Mouse (Mus musculus): Measurements from ENCODE around the gene Ace2. TPM values are rescaled to one million over a fixed set of nuclear protein-coding genes. Genes with fewer than 3 reads are reported as not detected.

Gene Ace2
- polyA plus RNA-seq, 1 experiment from 2014 or later: 0.08 TPM

- H3K36me3 ChIP-seq (ENCODE audit: control insufficient read depth, insufficient read depth, low read length): no peaks in the 10 kb centered on the region
- no peak for DNase-seq
Observed at GRCm38 (mm10) chrX:164200547-164200946, 61.4 kb downstream of the Ace2 start.

GRCm38 (mm10) chrX:164221989-164222388, 82.9 kb downstream of the Ace2 start:
- Histone ChIP-seq H3K4me3 (replicated peaks; ENCODE audit: low read depth, low read length) (no peak overlapping the region), H3K4me1 (ENCODE audit: control insufficient read depth, insufficient read depth, low read length) (no peaks in the 10 kb centered on the region), H3K9me3 (ENCODE audit: control insufficient read depth, low read length) (no peaks in the 10 kb centered on the region), H3K27me3 (ENCODE audit: control insufficient read depth, insufficient read depth, low read length) (no peaks in the 10 kb centered on the region), H3K4me2 (ENCODE audit: low read length) (no peak overlapping the region), H3K36me3 (ENCODE audit: control insufficient read depth, insufficient read depth, low read length) (no peaks in the 10 kb centered on the region), H3K9ac (replicated peaks; ENCODE audit: low read length) (no peak overlapping the region), H3K27ac (replicated peaks; ENCODE audit: low read depth, low read length) (no peak overlapping the region)
- WGBS: 69% methylated on average over 2 of the region's 2 CpGs
- ATAC-seq (ENCODE audit: low FRiP score, low TSS enrichment) (no peak), DNase-seq (no peak)

More at GRCm38 (mm10) chrX:164200547-164200946, 61.4 kb downstream of the Ace2 start:
- no peaks in the 10 kb centered on the region for H3K9me3 ChIP-seq (ENCODE audit: control insufficient read depth, low read length)
- 80% methylated on average over 5 of the region's 5 CpGs for WGBS
- H3K27me3 ChIP-seq (ENCODE audit: control insufficient read depth, insufficient read depth, low read length): no peaks in the 10 kb centered on the region
- no peak overlapping the region for H3K9ac ChIP-seq (replicated peaks; ENCODE audit: low read length)
- no peak for ATAC-seq (ENCODE audit: low FRiP score, low TSS enrichment)
- H3K4me3 ChIP-seq (replicated peaks; ENCODE audit: low read depth, low read length): no peak overlapping the region
- H3K4me1 ChIP-seq (ENCODE audit: control insufficient read depth, insufficient read depth, low read length): no peaks in the 10 kb centered on the region
- H3K27ac ChIP-seq (replicated peaks; ENCODE audit: low read depth, low read length): no peak overlapping the region
- no peak overlapping the region for H3K4me2 ChIP-seq (ENCODE audit: low read length)

DNA sequence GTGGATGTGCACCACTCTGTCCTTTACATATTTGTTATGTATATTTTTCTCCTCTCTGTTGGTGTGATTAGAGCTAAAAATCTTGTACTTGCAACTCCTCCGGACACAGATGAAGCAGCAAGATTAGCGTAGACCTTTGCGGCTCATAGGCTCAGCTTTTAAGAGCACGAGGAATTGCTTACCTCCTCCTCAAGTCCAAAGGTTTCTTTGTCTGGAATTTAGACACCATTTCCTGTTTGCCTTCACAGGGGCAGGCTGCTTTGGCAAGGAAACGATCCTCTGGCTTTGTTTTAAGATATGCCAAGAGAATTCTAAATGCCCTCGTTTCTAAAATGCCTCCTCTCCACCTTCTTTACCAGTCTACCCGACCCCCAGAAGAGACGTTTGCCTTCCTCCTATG, 94.2 kb downstream of the Ace2 start:
- no peaks in the 10 kb centered on the region for H3K9me3 ChIP-seq (ENCODE audit: control insufficient read depth, low read length)
- ATAC-seq (ENCODE audit: low FRiP score, low TSS enrichment) (no peak), DNase-seq (no peak)
- H3K4me2 ChIP-seq (ENCODE audit: low read length): no peak overlapping the region
- no peaks in the 10 kb centered on the region for H3K4me1 ChIP-seq (ENCODE audit: control insufficient read depth, insufficient read depth, low read length)
- no peak overlapping the region for H3K27ac ChIP-seq (replicated peaks; ENCODE audit: low read depth, low read length)
- H3K4me3 ChIP-seq (replicated peaks; ENCODE audit: low read depth, low read length): no peak overlapping the region
- no peaks in the 10 kb centered on the region for H3K36me3 ChIP-seq (ENCODE audit: control insufficient read depth, insufficient read depth, low read length)
- WGBS: 72% methylated on average over 8 of the region's 8 CpGs
- no peaks in the 10 kb centered on the region for H3K27me3 ChIP-seq (ENCODE audit: control insufficient read depth, insufficient read depth, low read length)
- H3K9ac ChIP-seq (replicated peaks; ENCODE audit: low read length): no peak overlapping the region

Other genes with a start within 250 kb of the Ace2 start
- 105 and 107 TPM in 2 replicates for gene Ap1s2, start 230.3 kb upstream of the Ace2 start, polyA plus RNA-seq (2014; fragmentation: Nextera tagmentation; extraction: Ambion mirVana)
- gene Zrsr2, start 180.7 kb upstream of the Ace2 start, polyA plus RNA-seq (2014; fragmentation: Nextera tagmentation; extraction: Ambion mirVana): 45.8 and 52.2 TPM in 2 replicates
- 0.08 and 0.26 TPM in 2 replicates for gene Car5b, start 111.3 kb upstream of the Ace2 start, polyA plus RNA-seq (2014; fragmentation: Nextera tagmentation; extraction: Ambion mirVana)
- gene Siah1b, start 62.8 kb upstream of the Ace2 start, polyA plus RNA-seq (2014; fragmentation: Nextera tagmentation; extraction: Ambion mirVana): 21.8 and 21.9 TPM in 2 replicates
- gene Cltrn, start 50.5 kb upstream of the Ace2 start, polyA plus RNA-seq (2014; fragmentation: Nextera tagmentation; extraction: Ambion mirVana): not detected in 2 replicates
- 0.51 TPM in 1 of 2 replicates, not detected in the other for gene Bmx, start 118.9 kb downstream of the Ace2 start, polyA plus RNA-seq (2014; fragmentation: Nextera tagmentation; extraction: Ambion mirVana)
- gene Pir, start 130.0 kb downstream of the Ace2 start, polyA plus RNA-seq (2014; fragmentation: Nextera tagmentation; extraction: Ambion mirVana): 2.3 and 2.6 TPM in 2 replicates
- gene Vegfd, start 234.0 kb downstream of the Ace2 start, polyA plus RNA-seq (2014; fragmentation: Nextera tagmentation; extraction: Ambion mirVana): 0.17 TPM in 1 of 2 replicates, not detected in the other

Measured in midbrain, embryonic 14.5 days (tissue).